Comparison of ENCODE assay signal across 8 mouse cellular contexts in genomic region chr4:123667260-123667867, GRCm38 (mm10). TPM values are rescaled to one million over a fixed set of nuclear protein-coding genes. Genes with fewer than 3 reads are reported as not detected.
A peak's percentile ranks its signal among the peaks of the same experiment; 100 is the strongest.
DNase-seq lines count a peak whose midpoint lies in the region; ATAC-seq and TF ChIP-seq lines count a peak whose summit lies in the region.

No protein-coding gene starts in this region.

- DNase-seq in urinary bladder, postnatal 14 days (ENCODE audit: low spot score): peak; percentile 81
- no peak for DNase-seq in urinary bladder, postnatal 10 days (ENCODE audit: low spot score)
- DNase-seq in embryo, embryonic 10 days (ENCODE audit: low spot score): peak; percentile 91
- peak; percentile 58 for DNase-seq in gastrocnemius, postnatal 14 days
- peak; percentile 88 for DNase-seq in kidney, adult 2 months
- peak; percentile 87 for DNase-seq in limb, embryonic 11.5 days (ENCODE audit: low spot score)
- peak; percentile 32 to 69 for DNase-seq in spleen, postnatal 14 days (ENCODE audit: low spot score in 2 of 2)

- no peak overlapping the region for H3K4me2 ChIP-seq in limb, embryonic 11.5 days (ENCODE audit: low read depth, severe bottlenecking)
- no peak overlapping the region for H3K4me2 ChIP-seq in midbrain, embryonic 16.5 days (ENCODE audit: low read length)

- no peak overlapping the region for H3K9ac ChIP-seq in limb, embryonic 11.5 days (ENCODE audit: low read length)
- no peak overlapping the region for H3K9ac ChIP-seq in midbrain, embryonic 16.5 days (ENCODE audit: low read depth, low read length)

- no peak for TF ChIP-seq POLR2A in kidney, adult 2 months (IDR thresholded peaks at IDR 0.05; ENCODE audit: low read depth, low read length)

- H3K4me3 ChIP-seq in kidney, adult 2 months (ENCODE audit: insufficient read depth, low read depth, low read length): no peak overlapping the region
- H3K4me3 ChIP-seq in limb, embryonic 11.5 days (ENCODE audit: low read depth, low read length): no peak overlapping the region
- H3K4me3 ChIP-seq in midbrain, embryonic 16.5 days (ENCODE audit: low read depth, low read length): no peak overlapping the region

- no peaks in the 10 kb centered on the region for H3K27me3 ChIP-seq in kidney, adult 2 months (replicated peaks; ENCODE audit: control insufficient read depth, insufficient read depth, low read length)
- no peaks in the 10 kb centered on the region for H3K27me3 ChIP-seq in limb, embryonic 11.5 days (ENCODE audit: control insufficient read depth, insufficient read depth, low read length)
- H3K27me3 ChIP-seq in midbrain, embryonic 16.5 days (ENCODE audit: control insufficient read depth, insufficient read depth, low read depth, low read length): no peaks in the 10 kb centered on the region

- no peaks in the 10 kb centered on the region for H3K36me3 ChIP-seq in kidney, adult 2 months (ENCODE audit: control insufficient read depth, insufficient read depth, low read length)
- no peaks in the 10 kb centered on the region for H3K36me3 ChIP-seq in limb, embryonic 11.5 days (ENCODE audit: control insufficient read depth, insufficient read depth, low read length)
- H3K36me3 ChIP-seq in midbrain, embryonic 16.5 days (ENCODE audit: control insufficient read depth, insufficient read depth, low read length): peaks cover 2% of the 10 kb centered on the region; the same call in 1 of the 2 replicates

- H3K9me3 ChIP-seq in limb, embryonic 11.5 days (ENCODE audit: control insufficient read depth, low read length): no peaks in the 10 kb centered on the region
- H3K9me3 ChIP-seq in midbrain, embryonic 16.5 days (replicated peaks; ENCODE audit: control insufficient read depth, low read length, poor library complexity, severe bottlenecking): no peaks in the 10 kb centered on the region

- ATAC-seq in limb, embryonic 11.5 days (ENCODE audit: insufficient number of reproducible peaks, low FRiP score, low TSS enrichment, low read depth): no peak
- no peak for ATAC-seq in midbrain, embryonic 16.5 days

- TF ChIP-seq CTCF in kidney, adult 2 months (conservative IDR thresholded peaks at IDR 0.05; ENCODE audit: insufficient read depth, insufficient read length, low read depth, low read length): peak; percentile 95

- intact Hi-C loops in gastrocnemius, postnatal 14 days (cut with DNase I; ENCODE audit: low total_unique reads): loop anchor here (5.0 kb wide), 3 partner anchors 35 to 130 kb away; no protein-coding TSS in a partner anchor

- no peak overlapping the region for H3K27ac ChIP-seq in kidney, adult 2 months (ENCODE audit: insufficient read depth, low read depth, low read length)
- no peak overlapping the region for H3K27ac ChIP-seq in limb, embryonic 11.5 days (replicated peaks; ENCODE audit: low read depth, low read length)
- H3K27ac ChIP-seq in midbrain, embryonic 16.5 days (ENCODE audit: low read length): peak overlapping the region; percentile 67

- H3K4me1 ChIP-seq in kidney, adult 2 months (ENCODE audit: control insufficient read depth, insufficient read depth, low read length): peaks cover 8% of the 10 kb centered on the region; the same call in 1 of the 2 replicates
- H3K4me1 ChIP-seq in limb, embryonic 11.5 days (ENCODE audit: control insufficient read depth, insufficient read depth, low read length): peaks cover 19% of the 10 kb centered on the region
- peaks cover 67% of the 10 kb centered on the region for H3K4me1 ChIP-seq in midbrain, embryonic 16.5 days (ENCODE audit: control insufficient read depth, insufficient read depth, low read length)

- WGBS in kidney, adult 2 months: 15% methylated on average over 1 of the region's 1 CpGs
- WGBS in limb, embryonic 11.5 days: 60% methylated on average over 1 of the region's 1 CpGs
- 2% methylated on average over 1 of the region's 1 CpGs for WGBS in midbrain, embryonic 16.5 days

RNA-seq across cellular contexts. Expression of gene Macf1, which starts 16.8 kb away (rescaled TPM):
- 10 to 100 TPM; 76.5 to 88.0 TPM for total RNA-seq in gastrocnemius, postnatal 14 days (2021)
- polyA plus RNA-seq in kidney, adult 2 months (2012; rRNA removed): 58.4 and 62.9 TPM in 2 replicates
- polyA plus RNA-seq in limb, embryonic 11.5 days (2014; fragmentation: Nextera tagmentation; extraction: Ambion mirVana): 71.0 and 77.0 TPM in 2 replicates
- polyA plus RNA-seq in midbrain, embryonic 16.5 days (2015; fragmentation: Nextera tagmentation; extraction: Ambion mirVana): 75.7 and 78.7 TPM in 2 replicates

RNA-seq across cellular contexts. Expression of gene Ndufs5, which starts 50.6 kb away (rescaled TPM):
- total RNA-seq in gastrocnemius, postnatal 14 days (2021): 100 to 1,000 TPM; 256 to 285 TPM
- polyA plus RNA-seq in kidney, adult 2 months (2012; rRNA removed): 99.5 and 147 TPM in 2 replicates
- polyA plus RNA-seq in limb, embryonic 11.5 days (2014; fragmentation: Nextera tagmentation; extraction: Ambion mirVana): 327 and 334 TPM in 2 replicates
- 403 and 425 TPM in 2 replicates for polyA plus RNA-seq in midbrain, embryonic 16.5 days (2015; fragmentation: Nextera tagmentation; extraction: Ambion mirVana)
